Mouse (Mus musculus) gastrocnemius, postnatal 36 days (tissue): ENCODE measurements at regions not wholly inside any gene's neighbourhood (a gene's known extent, or its start where the extent isn't known, plus 50 kb on each side); places are given as distances from the start of the nearest gene placed in this dataset.

ENCODE experiments used
- DNase-seq, 2 experiments: peaks; one replicate each; pipeline ENCODE4 v3.0.0; 2022
- intact Hi-C: fragments of 180-260 bp; cut with DNase I; formaldehyde crosslinking; loops from one replicate; pipeline ENCODE4 v1.15.1; 2025

DNA sequence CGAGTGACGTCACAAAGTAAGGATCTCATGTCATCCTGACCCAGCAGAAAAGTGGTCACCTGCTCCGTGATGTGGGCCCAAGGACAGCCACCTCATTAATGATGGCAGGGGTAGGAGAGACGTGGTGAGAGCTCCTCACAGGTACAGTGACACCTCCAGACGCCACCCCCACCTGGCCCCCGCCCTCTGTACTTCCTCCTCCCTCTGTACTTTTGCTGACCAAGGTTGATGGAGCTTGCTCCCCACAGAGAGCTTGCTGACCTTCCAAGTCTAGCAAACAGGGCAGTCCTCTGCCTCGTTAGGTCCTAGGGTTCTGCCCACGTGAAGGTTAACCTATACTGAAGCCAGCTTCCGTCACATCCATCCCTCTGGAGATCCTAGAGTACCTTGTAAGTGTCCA is 137.4 kb upstream of the 1600014C23Rik start:
- no peak for DNase-seq
- intact Hi-C loops, result no loop called here

DNA sequence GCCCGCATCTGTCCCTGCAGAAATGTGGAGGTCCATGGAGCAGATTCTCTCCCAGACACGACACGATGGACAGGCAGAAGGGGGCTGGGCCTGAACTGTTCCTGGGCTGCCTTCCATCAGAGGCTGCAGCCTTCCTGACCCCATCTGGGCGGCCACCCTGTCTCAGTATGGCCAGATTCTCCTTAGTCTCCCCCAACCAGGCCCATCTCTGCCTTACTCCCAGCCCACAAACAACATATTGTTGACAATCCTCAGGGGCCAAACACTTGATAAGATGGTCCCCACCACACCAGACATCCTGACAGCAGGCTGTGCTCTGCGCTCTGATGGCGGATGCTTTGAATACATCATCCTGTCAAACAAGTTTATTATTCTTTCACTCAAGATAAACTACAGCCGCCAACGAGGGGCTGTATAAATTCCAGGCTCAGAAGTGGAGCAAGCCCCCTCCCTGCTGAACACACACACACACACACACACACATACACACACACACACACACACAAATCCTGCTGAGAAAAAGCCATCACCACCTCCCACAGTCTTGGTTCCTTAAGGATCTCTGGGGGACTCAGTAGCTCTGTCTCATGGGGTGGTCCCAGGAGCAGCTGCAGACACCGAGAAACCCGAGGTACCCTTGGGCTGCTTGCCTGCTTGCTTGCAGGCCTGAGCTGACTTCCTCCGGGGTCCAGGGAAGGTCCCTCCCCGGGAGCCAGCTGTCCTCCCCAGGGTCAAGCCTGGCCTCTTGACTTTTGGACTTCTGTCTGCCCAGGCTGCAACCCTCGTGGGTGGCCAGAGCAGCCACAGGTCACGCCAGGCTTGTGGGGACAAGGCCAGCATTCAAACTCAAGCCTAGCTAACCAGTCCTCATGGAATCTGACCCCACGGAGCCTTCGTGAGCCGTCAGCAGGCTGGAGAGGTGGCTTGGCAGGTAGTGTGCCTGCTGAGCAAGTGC is 135.6 kb upstream of the 1600014C23Rik start:
- DNase-seq, result peak; percentile 30 to 35
- intact Hi-C loops, result no loop called here

DNA sequence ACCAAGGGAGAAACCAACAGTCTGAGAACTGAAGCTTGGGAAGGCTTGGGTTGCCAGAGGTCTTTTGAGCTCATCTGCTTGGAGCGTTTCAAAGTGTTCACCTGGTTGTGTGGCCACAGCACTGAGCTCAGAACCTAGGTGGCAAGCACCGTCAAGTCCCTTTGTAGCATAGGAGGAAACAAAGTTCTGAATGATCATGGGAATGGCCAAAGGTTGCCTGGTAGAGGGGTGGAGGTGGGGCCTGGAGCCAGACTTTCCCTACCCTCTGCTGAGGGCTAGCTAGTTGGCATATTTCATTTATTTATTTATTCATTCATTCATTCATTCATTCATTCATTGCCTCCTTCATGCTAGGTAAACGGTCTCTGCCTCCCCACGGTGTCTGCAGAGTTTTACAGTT is 134.9 kb upstream of the 1600014C23Rik start:
- intact Hi-C loops, result no loop called here
- no peak for DNase-seq

DNA sequence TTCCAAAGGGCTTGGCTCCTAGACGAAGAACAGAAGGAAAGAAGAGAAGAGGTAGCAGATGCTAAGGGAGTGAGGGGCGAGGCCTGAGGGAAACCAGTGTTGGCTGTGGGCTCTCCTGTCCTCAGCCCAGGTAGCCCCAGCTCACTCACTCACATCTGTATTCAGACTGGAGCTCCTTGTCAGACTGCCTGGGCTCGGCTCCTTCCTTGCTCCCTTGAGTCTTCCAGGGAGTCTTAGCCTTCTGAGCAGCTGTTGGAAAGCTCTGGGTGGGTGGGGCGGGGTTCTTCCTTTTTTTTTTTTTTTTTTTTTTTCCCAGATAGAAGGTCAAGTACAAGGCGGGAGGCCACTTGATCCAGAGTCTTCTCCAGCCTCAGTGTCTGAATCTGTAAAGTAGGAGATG is 134.1 kb upstream of the 1600014C23Rik start:
- DNase-seq, result peak in 1 of 2 experiments; percentile 29
- intact Hi-C loops, result no loop called here

DNA sequence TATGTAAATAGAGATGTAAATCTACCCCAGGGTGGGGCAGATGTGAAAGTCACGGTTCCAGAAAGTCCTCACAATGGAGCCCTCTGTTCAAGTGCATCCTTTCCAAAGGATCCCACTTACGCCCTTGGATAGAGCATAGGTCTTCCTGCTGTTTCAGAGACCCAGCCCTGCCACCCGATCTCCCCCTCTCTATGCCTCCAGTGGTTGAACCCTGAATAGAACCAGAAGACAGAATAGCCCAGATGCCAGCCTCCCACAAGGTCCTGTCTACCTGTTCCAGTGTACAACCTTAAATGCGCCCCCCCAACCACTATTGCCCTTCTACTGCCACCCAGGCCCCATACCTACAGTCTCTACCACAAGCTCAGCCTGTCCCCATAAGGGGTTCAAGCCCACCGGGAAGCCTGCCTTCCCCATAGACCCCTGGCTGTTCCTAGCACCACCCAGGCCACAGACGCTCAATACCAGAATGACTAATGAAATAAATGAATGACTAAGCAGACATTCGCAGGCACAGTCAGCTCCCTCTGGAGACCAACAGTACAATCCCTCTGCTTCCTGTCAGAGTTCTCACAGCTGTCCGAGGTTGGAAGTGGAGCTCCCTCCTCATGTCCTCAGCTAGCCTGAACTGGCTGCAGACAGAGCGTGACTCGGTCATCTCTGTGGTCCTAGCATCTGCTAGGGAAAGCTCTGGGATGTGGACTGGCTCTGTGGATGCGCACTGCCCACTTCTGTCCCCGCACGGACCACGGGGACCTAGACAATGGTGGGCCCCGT is 133.4 kb upstream of the 1600014C23Rik start:
- peak; percentile 35 to 49 for DNase-seq
- intact Hi-C loops, result no loop called here

DNA sequence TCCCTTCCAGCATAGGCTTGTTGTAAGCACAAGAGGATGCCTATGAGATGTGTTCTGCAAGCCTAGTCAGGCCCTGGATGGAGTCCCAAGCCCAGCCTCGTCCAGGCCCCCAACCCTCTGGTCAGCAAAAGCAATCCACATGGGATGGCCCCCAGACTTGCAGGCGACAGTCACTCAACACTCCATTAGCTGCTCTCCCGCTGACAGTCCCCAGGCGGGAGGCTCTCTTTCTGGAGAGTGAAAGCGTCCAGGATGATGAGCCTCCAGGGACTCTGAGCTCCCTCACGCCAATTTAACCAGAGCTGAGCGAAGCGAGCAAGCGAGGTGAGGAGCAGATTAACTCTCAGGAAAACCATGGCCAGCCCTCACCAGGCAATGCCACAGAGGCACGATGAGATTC is 132.7 kb upstream of the 1600014C23Rik start:
- intact Hi-C loops, result no loop called here
- DNase-seq, result peak; percentile 24 to 42

DNA sequence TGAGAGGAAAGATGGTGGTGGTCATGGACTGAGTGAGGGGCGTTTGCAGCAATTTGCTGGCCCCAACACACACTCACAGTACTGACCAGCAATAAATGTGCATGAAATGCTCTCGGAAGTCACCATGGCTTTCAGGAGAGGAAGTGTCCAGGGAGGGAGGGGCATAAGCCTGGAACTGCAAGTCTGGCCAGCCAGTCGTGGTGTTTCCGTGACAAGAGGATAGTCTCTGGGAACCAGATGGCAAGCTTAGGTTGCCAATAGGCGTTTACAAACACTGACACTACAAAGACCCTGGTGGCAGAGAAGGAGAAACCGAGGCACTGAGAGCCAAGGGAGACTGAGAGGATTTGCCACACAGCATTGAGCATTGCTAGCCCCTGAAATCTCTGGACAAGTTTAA is 132.3 kb upstream of the 1600014C23Rik start:
- intact Hi-C loops, result no loop called here
- DNase-seq, result no peak

DNA sequence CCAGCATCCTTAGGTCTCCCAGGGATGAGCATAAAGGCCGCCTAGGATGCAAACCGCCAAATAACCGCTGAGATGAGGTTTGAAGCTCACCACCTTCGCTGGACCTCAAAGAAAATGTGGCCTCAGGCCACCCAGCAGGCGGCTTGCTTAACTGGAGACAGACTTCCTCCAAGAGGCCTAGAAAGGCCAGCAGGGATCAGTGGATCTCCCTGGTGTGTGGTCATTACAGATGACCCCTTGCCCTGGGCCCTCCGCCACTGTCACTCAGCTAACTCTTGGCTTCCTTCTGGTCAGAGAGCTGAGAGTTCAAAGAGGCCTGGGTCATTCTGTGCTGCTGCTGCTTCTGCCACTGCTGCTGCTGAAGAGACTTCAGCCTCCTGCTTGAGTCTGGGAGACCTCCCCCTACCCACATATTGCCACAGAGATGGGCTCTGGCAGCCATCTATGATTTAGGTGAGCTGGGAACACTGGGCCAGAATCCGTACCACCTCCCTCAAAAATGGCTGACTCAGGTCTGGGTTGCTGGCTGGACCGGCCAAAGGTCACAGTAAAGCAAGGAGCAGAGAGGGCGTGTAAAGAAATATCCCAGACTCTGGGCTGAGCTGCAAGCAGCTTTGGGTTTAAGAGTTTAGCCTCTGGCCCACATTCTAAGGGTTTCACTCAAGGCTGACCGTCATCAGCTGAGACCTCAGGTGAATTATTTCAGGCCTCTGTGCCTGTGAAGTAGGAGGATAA is 130.0 kb upstream of the 1600014C23Rik start:
- no peak for DNase-seq
- intact Hi-C loops, result loop anchor here (5.0 kb wide), 1 partner anchor 64 kb away; no protein-coding TSS in a partner anchor

DNA sequence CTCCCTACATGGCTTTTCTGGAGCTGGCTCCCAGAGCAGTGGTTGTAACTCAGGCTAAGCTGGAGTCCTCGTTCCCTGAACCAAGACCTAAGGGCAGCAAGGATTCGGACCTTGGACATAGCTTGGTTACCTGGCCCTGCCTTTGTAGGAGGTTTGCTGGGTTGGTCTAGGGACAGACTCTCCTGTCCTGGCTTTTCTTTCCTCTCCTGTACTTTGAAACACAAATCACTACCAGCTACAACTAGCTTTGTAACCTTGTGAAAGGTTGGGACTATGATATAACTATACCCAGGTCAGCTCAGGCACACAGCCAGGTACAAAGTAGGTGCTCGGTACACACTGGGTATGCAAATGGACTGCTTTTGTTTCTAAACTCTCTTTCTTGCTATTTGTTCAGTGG is 129.4 kb upstream of the 1600014C23Rik start:
- DNase-seq, result no peak
- intact Hi-C loops, result loop anchor here (5.0 kb wide), 1 partner anchor 64 kb away; no protein-coding TSS in a partner anchor

DNA sequence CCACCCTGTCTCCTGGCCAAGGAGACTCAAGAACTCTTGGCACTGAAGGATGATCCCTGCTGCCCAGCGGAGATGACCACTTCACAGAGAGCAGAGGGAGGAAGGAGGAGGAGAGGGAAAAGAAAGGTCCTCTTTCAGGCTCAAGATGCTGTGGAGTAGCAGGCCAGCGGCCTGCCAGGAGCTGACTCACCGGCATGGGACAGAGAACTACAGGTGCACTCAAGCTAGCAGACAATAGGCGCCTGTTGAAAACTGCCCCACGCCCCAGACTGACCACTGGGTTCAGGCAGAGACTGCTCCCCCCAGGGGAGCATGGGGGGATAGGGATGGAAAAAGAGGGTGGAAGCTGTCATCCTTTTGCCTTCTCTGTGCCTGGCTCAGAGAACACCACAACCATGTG is 125.8 kb upstream of the 1600014C23Rik start:
- intact Hi-C loops, result no loop called here
- DNase-seq, result no peak

DNA sequence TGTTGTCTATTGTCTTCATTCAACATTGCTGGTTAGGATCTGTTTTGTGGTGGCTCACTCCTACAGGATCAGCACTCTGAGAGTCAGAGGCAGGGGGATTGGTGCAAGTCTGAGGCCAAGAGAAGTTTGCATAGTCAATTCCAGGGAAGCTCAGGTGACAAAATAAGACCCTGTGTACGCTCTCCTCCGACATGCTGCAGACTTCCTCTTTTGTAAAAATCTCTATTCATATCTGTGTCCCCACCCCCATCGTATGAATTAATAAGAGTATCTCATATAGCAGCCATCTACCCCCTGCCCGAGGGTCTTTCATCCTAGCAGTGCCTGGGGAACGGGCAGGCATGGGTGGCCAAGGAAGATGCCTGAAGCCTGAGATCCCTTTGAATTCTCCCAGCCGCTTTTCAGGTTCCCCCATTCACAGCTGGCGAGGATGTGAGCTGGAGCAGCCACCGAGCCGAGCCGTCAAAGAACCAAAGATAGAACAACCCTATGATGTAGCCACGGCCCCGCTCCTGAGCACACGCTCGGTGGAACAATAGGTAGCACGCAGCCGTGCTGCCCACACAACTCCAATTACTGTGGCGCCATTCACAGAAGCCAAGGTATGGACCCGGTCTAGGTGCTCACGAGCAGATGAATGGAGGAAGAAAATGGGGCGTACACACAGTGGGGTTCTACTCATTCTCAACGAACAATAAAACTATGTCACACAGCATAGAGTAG is 120.4 kb upstream of the 1600014C23Rik start:
- DNase-seq, result no peak
- intact Hi-C loops, result no loop called here

DNA sequence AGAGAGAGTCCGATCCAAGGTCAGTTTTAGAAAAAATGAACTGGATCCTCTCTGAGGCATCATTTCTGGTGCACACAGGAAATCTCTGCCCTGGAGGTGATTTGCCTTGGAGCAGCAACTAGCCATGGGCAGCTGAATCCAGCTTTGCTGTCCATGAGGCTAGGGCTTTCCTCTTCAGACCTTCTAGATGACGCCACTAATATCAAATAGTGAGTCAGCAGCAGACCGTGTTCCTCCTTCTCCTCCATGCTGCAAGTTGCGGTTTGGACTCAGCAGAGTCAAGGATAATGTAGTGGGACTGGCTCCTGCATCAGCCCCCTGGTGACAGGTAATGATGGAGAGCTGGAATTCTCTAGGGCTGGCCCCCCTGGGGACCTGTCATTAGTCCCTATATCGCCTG is 118.8 kb upstream of the 1600014C23Rik start:
- intact Hi-C loops, result no loop called here

DNA sequence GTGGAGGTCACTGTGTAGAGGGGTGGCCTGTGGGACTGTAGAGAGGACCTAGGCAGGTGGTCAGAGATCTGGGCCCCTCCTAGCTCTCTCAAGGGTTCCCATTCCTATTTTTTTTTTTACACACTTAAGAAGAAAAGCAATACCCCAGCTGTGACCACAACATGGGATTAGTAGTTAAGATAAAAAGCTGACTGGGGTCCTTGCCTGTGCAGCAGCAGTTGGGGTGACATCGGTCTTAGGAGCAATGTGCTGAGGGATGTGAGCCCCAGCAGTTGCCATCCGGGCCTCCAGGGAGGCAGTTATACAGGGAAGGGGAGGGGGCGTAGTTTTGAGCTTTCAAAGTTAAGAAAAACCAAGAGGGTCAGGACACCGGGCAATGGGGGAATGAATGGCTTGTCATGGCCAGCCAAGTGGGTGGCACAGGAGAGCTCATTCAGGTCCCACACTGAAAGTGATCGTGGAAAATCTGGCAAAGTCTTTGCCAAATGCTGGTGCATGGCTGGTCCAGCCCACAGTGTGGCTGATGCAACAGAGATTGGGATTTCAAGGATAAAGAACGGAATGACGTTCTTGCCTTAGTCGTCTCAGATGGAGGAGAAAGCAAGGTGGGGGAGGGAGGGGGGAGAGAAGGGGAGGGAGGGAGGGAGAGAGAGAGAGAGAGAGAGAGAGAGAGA is 118.2 kb upstream of the 1600014C23Rik start:
- intact Hi-C loops, result no loop called here
- DNase-seq, result no peak

More for the DNA sequence above, 118.8 kb upstream of the 1600014C23Rik start:
- DNase-seq, result no peak

DNA sequence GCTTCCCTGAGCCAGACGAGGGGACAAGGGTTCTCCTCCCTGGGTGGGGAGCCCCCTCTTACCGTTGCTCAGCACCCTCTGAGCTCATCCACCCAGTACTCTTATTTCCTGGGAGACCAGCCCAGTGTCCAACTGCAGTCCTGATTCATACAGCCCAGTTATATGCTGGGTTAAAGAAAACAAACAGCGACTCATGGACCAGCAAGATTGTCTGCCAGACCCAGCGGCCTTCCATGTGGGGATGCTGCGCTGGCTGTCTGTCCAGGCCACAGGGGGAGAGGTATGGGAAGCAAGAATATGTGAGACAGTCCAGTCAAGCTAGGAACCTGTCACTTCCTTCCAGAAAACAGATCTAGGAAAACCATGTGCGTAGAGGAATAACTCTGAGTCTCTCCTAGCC is 117.3 kb upstream of the 1600014C23Rik start:
- intact Hi-C loops, result no loop called here
- DNase-seq, result no peak

DNA sequence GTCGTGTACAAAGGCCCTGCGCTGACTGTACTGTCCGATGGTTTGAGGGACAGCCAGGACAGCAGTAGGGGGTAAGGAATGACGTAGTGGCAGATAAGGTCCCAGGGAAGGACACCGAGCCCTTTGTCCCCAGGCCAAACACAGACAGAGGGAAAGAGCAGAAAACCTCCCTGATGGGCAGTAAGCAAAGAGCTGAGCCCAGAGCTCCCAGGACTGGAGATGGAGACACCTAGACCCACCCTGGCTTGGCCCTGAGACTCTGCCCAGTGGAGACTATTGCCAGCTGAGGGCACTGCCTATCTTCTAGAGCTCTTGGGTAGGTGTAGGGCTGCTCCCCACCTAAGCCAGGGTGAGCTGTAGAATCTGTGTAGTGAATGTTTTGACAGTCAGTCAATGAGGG is 116.5 kb upstream of the 1600014C23Rik start:
- DNase-seq, result no peak
- intact Hi-C loops, result no loop called here

DNA sequence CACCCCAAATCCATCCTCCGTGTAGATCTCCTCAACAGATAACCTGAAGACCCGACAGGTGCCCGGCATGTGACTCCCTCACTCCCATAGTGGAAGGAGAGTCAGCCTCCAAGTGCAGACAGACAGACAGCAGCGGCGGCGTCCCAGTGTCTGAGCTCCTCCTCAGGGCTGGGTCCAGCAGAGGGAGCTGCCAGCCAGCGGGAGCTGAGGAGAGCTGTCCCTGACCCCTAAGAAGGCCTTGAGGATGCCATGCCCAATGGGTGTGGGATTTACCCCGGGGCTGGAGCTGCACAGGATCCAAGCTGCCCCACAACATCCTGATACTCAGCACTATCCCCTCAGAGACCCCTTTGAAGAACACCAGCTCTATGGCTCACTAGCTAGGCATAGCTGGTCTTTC is 115.0 kb upstream of the 1600014C23Rik start:
- intact Hi-C loops, result loop anchor here (1.0 to 5.0 kb wide), 2 partner anchors 101 to 184 kb away; partner anchors contain the start of gene Vegfa
- peak; percentile 57 to 74 for DNase-seq

DNA sequence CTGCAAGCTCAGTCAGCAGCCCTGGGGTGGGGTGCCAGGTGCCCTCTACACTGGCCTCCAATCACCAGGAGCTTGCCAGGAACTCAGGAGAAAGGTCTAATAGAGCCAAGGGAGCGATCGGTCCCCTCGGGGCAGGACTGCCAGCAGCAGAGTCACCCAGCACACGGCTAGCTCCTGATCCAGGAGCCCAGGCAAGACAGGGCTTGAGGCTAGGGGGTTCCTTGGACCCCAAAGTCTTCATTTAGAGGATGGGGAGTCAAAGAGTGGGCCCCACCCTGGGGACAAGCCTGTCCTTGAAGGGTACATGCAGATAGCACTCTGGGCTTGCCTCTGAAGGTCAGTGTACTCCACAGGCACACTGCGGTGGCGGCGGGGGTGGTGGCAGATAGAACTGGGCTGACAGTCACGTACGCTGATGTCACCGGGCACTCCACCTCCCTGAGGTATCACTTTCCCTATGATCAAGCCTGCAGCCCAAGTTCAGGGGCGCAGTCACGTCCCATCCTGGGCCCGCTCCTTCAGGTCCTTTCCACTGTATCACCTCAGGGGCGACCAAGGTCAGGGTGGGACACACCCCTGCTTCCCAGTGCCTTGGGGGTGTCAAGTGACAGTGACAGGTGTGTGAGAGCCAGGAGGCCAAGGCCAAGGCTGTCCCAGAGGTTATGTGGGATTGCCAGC is 114.2 kb upstream of the 1600014C23Rik start:
- intact Hi-C loops, result loop anchor here (1.0 to 5.0 kb wide), 2 partner anchors 101 to 184 kb away; partner anchors contain the start of gene Vegfa
- peak; percentile 52 to 56 for DNase-seq

DNA sequence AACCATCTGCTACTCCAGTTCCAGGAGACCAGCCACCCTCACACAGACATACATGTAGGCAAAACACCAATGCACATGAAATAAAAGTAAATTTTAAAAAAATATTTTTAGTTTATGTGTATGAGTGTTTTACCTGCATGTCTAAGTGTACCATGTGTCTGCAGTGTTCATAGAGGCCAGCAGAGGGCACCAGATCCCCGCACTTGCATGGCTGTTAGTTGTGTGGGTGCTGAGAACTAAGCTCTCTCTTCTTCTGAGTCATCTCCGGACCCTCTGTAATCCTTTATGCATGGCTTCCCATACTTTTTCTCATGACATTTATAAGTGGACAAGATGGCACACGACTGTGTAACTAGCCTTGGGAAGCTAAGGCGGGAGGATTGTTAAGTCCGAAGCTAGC is 112.2 kb upstream of the 1600014C23Rik start:
- no peak for DNase-seq
- intact Hi-C loops, result loop anchor here (5.0 kb wide), 1 partner anchor 99 kb away; no protein-coding TSS in a partner anchor

DNA sequence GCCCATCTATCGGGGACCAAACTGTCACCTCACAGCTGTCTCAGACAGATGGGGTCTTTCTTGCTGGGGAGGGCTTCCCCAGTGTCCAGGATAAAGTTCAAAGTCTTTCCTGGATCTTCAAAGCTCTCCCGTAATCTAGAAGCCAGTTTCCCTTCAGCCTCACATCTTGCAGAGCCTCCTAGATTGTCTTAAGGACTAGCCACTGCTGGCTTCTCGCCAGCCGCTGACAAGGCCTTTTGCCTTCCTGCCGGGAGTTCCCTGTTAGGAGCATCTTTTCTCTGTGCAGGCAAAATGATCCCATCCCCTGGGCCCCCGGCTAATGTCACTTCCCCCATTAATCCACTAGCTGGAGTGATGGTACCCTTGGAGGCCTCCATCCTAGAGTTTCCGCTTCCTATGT is 103.1 kb upstream of the 1600014C23Rik start:
- intact Hi-C loops, result loop anchor here (5.0 kb wide), 1 partner anchor 886 kb away; no protein-coding TSS in a partner anchor
- no peak for DNase-seq
